Mouse (Mus musculus): Measurements from ENCODE around the gene B3galt4.

The B3galt4 gene

DNA sequence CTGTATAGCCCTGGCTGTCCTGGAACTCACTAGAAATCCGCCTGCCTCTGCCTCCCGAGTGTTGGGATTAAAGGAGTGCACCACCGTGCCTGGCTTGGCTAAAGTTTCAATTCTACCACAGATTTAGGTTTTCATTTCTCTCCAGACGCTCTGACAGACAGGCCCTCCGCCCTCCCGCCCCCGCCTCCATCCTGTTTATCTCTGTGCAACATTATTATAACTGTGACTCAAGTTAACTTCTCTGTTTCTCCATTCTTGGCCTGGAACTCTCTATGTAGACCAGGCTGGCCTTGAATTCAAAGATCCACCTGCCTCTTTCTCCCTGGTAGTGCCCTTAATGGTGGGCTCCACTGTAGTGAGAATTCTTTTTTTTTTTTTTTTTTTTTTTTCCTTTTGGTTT, 48.8 kb downstream of the B3galt4 start:
- DNase-seq: no peak

DNA sequence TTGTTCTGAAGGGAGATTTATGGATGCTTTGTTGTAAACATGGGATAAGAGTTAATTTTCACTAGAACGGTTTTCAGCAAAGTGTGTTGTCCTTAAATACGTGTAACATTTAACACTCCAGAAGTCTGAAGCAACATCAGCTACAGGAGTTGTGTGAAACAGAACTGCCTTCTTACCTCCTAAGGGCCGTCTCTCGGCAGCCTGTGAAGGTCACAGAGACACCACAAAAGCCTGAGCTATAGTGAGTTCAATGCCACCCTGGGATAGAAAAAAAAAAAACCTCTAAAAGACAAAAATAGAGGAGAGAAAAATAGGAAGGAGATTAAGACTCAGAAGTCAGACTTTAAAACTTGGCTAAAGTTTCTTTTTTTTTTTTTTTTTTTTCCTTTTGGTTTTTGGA, 49.2 kb downstream of the B3galt4 start:
- no peak for DNase-seq

DNA sequence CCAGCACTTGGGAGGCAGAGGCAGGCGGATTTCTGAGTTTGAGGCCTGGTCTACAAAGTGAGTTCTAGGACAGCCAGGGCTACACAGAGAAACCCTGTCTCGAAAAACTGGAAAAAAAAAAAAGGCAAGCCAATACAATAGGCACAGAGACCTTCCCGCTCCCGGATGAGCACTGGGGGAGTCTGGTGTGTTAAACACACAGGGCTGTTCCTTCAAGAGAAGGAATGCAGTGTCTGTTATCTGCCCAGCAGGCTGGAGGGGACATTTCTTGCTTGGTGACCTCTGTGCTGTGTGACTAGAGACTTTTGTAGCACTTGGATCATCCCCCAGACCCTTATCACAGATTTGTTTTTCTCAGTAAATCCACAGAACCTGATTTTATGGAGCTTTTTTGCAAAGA, 49.6 kb downstream of the B3galt4 start:
- no peak for DNase-seq

DNA sequence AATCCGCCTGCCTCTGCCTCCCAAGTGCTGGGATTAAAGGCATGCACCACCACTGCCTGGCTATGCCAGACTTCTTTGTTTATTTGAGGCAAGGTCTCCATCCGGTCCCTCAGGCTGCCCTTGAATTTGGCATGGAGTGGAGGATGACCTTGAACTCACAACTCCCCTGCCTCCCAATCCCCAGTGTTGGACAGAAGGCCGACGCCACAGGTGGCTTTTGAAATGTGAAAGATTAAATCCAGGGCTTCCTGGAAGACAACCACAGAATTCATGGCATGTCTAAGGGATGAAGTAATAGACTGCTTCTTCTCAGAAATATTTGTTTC, 50.3 kb downstream of the B3galt4 start:
- no peak for DNase-seq

DNA sequence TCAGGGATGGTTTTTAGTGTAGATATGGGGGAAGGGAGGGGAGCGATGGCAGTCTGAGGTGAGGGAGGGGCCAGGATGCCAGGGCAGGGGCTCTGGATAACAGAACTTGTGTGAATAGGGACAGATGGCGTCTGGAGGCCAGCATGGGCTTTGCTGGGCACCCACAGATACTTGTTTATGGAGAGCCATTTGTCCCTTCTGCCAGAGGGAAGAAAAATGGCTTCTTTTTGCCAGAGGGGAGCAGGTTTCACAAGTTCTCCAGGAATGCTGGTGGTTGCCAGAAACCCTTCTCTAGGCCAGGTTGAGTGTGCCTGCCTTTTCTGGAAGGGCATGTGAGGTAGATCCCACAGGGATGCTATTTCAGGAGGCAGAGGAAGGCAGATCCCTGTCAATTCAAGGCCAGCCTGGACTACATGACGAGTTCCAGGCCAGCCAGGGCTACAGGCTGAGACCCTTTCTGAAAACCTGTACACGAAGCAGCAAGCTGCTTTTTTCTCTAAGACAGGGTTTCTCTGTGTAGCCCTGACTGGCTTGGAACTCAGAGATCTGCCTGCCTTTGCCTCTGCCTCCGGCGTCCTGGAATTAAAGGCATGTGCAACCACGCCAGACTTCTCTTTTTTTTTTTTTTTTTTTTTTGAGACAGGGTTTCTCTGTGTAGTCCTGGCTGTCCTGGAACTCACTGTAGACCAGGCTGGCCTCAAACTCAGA, 50.9 kb downstream of the B3galt4 start:
- no peak for DNase-seq
